Comparison of ENCODE assay signal across 7 mouse cellular contexts in the genomic region with DNA sequence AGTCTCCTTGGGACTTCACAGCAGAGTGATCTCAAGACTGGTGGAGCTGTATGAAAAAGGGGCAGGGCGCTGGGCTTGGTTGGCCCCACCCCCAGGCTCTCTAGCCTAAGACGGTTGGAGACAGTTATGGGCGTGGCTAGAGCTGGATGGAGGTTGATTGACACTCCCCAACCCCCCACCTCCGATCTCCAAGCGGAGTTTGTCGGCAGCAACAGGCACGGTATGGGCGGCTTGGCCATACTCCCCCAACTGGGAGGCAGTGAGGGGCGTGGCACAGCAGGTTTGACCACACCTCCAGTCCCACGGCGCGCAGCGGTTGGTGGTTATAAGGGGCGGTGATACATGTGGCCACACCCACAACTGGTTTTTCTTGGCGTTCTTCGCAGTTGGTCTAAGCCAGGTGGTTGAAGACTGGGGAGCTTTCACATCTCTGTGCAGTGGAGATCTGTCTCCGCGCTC.
DNase-seq lines count a peak whose midpoint lies in the region; ATAC-seq and TF ChIP-seq lines count a peak whose summit lies in the region.

No protein-coding gene starts in this region.

- H3K27ac ChIP-seq in MEL (ENCODE audit: control insufficient read depth, low read depth, low read length): no peak overlapping the region
- H3K27ac ChIP-seq in forebrain, postnatal 0 days (ENCODE audit: low read depth, low read length): no peak overlapping the region
- no peak overlapping the region for H3K27ac ChIP-seq in hindbrain, embryonic 15.5 days (replicated peaks)
- no peak overlapping the region for H3K27ac ChIP-seq in limb, embryonic 10.5 days
- H3K27ac ChIP-seq in midbrain, embryonic 11.5 days (ENCODE audit: low read depth, low read length): no peak overlapping the region

- no peak for TF ChIP-seq CTCF in MEL (IDR thresholded peaks at IDR 0.05 in 2 of 3, conservative IDR thresholded peaks at IDR 0.05 in 1 of 3; ENCODE audit: control insufficient read depth in 1 of 3, insufficient read depth in 1 of 3, low read depth in 2 of 3, low read length in 3 of 3, poor library complexity in 1 of 3, severe bottlenecking in 1 of 3)
- no peak for TF ChIP-seq CTCF in forebrain, postnatal 0 days (IDR thresholded peaks at IDR 0.05; ENCODE audit: low read depth)

- peak; percentile 84 for ATAC-seq in forebrain, postnatal 0 days
- peak; percentile 85; the same call in 1 of the 2 replicates for ATAC-seq in hindbrain, embryonic 15.5 days (ENCODE audit: low FRiP score, low read depth)
- peak; percentile 93 for ATAC-seq in midbrain, embryonic 11.5 days (ENCODE audit: low FRiP score)

- WGBS in forebrain, postnatal 0 days: 10% methylated on average over 18 of the region's 18 CpGs
- 3% methylated on average over 18 of the region's 18 CpGs for WGBS in hindbrain, embryonic 15.5 days
- whole genome bisulfite sequencing in limb, embryonic 10.5 days: 2% methylated on average over 18 of the region's 18 CpGs
- WGBS in midbrain, embryonic 11.5 days: 7% methylated on average over 18 of the region's 18 CpGs

- peaks cover 0 to 16% of the 10 kb centered on the region in 2 experiments; a peak in 2 of 4 replicates for H3K36me3 ChIP-seq in MEL (ENCODE audit: control insufficient read depth in 1 of 2, insufficient read depth in 2 of 2, low read length in 2 of 2)
- no peaks in the 10 kb centered on the region for H3K36me3 ChIP-seq in forebrain, postnatal 0 days (ENCODE audit: insufficient read depth)
- H3K36me3 ChIP-seq in hindbrain, embryonic 15.5 days: no peaks in the 10 kb centered on the region
- no peaks in the 10 kb centered on the region for H3K36me3 ChIP-seq in limb, embryonic 10.5 days
- no peaks in the 10 kb centered on the region for H3K36me3 ChIP-seq in midbrain, embryonic 11.5 days (ENCODE audit: control insufficient read depth, insufficient read depth, low read length)

- no peak overlapping the region for H3K9ac ChIP-seq in MEL (ENCODE audit: control insufficient read depth, low read depth, low read length, poor library complexity, severe bottlenecking)
- no peak overlapping the region for H3K9ac ChIP-seq in forebrain, postnatal 0 days
- no peak overlapping the region for H3K9ac ChIP-seq in hindbrain, embryonic 15.5 days
- no peak overlapping the region for H3K9ac ChIP-seq in midbrain, embryonic 11.5 days (ENCODE audit: low read length)

- no peak for TF ChIP-seq EP300 in MEL (IDR thresholded peaks at IDR 0.05; ENCODE audit: low read depth in 1 of 2, low read length in 2 of 2)

- DNase-seq in MEL (ENCODE audit: low read depth, low spot score): peak; percentile 29
- DNase-seq in adrenal gland, postnatal 36 days: peak; percentile 45 to 64
- DNase-seq in forebrain, postnatal 0 days: peak; percentile 62
- DNase-seq in limb, embryonic 10.5 days (ENCODE audit: low spot score): peak; percentile 78
- DNase-seq in midbrain, embryonic 11.5 days (ENCODE audit: low spot score, missing footprints): peak; percentile 96
- peak; percentile 41 to 47 for DNase-seq in spleen, adult 18-20 months

- peaks cover 13 to 38% of the 10 kb centered on the region in 2 experiments for H3K4me1 ChIP-seq in MEL (ENCODE audit: control insufficient read depth in 1 of 2, insufficient read depth in 2 of 2, low read length in 2 of 2)
- H3K4me1 ChIP-seq in forebrain, postnatal 0 days (ENCODE audit: insufficient read depth): no peaks in the 10 kb centered on the region
- peaks cover 13% of the 10 kb centered on the region for H3K4me1 ChIP-seq in hindbrain, embryonic 15.5 days (replicated peaks)
- peaks cover 17% of the 10 kb centered on the region for H3K4me1 ChIP-seq in limb, embryonic 10.5 days
- 0 out of 2 replicates have a peak, but pooled peaks cover 4% of the 10 kb centered on the region for H3K4me1 ChIP-seq in midbrain, embryonic 11.5 days (ENCODE audit: control insufficient read depth, insufficient read depth, low read length)

- TF ChIP-seq RAD21 in MEL (IDR thresholded peaks at IDR 0.05; ENCODE audit: low read depth, low read length): no peak

- H3K4me3 ChIP-seq in MEL (ENCODE audit: control insufficient read depth in 1 of 2, insufficient read depth in 1 of 2, low read depth in 2 of 2, low read length in 2 of 2): no peak overlapping the region
- no peak overlapping the region for H3K4me3 ChIP-seq in forebrain, postnatal 0 days (ENCODE audit: low read depth, low read length)
- H3K4me3 ChIP-seq in hindbrain, embryonic 15.5 days: peak overlapping the region; percentile 31
- peak overlapping the region; percentile 31 for H3K4me3 ChIP-seq in limb, embryonic 10.5 days
- peak overlapping the region; percentile 2; the same call in 1 of the 2 replicates for H3K4me3 ChIP-seq in midbrain, embryonic 11.5 days (ENCODE audit: low read depth, low read length)

- H3K9me3 ChIP-seq in MEL (replicated peaks; ENCODE audit: insufficient read depth, low read length): no peaks in the 10 kb centered on the region
- H3K9me3 ChIP-seq in forebrain, postnatal 0 days (ENCODE audit: low read length): no peaks in the 10 kb centered on the region
- H3K9me3 ChIP-seq in hindbrain, embryonic 15.5 days: no peaks in the 10 kb centered on the region
- H3K9me3 ChIP-seq in limb, embryonic 10.5 days (replicated peaks): no peaks in the 10 kb centered on the region
- no peaks in the 10 kb centered on the region for H3K9me3 ChIP-seq in midbrain, embryonic 11.5 days (ENCODE audit: control insufficient read depth, low read length)

- no peaks in the 10 kb centered on the region for H3K79me2 ChIP-seq in MEL (ENCODE audit: control insufficient read depth, insufficient read depth, low read length, poor library complexity)

- no peak for TF ChIP-seq POLR2A in MEL (IDR thresholded peaks at IDR 0.05; ENCODE audit: control insufficient read depth in 1 of 2, insufficient read depth in 1 of 2, low read depth in 1 of 2, low read length in 2 of 2, poor library complexity in 1 of 2)

- H3K4me2 ChIP-seq in forebrain, postnatal 0 days (ENCODE audit: low read depth): peak overlapping the region; percentile 35
- H3K4me2 ChIP-seq in hindbrain, embryonic 15.5 days: peak overlapping the region; percentile 54
- peak overlapping the region; percentile 43 for H3K4me2 ChIP-seq in midbrain, embryonic 11.5 days

- H3K27me3 ChIP-seq in MEL (ENCODE audit: control insufficient read depth in 1 of 2, insufficient read depth in 2 of 2, low read length in 2 of 2): no peaks in the 10 kb centered on the region
- H3K27me3 ChIP-seq in forebrain, postnatal 0 days (ENCODE audit: insufficient read depth, low read length): peaks cover 14% of the 10 kb centered on the region; the same call in 1 of the 2 replicates
- H3K27me3 ChIP-seq in hindbrain, embryonic 15.5 days: peaks cover 10% of the 10 kb centered on the region; the same call in 1 of the 2 replicates
- peaks cover 56% of the 10 kb centered on the region for H3K27me3 ChIP-seq in limb, embryonic 10.5 days (ENCODE audit: low read depth, poor library complexity, severe bottlenecking)
- no peaks in the 10 kb centered on the region for H3K27me3 ChIP-seq in midbrain, embryonic 11.5 days (ENCODE audit: control insufficient read depth, insufficient read depth, low read length)

TF ChIP-seq in MEL, 35 proteins besides CTCF, POLR2A, EP300 and RAD21:
- TF ChIP-seq TCF12 (IDR thresholded peaks at IDR 0.05; ENCODE audit: low read depth, low read length) (no peak), MYB (IDR thresholded peaks at IDR 0.05; ENCODE audit: low read depth, low read length) (0 out of 2 replicates have a peak, but pooled peaks have one; percentile 36), NRF1 (IDR thresholded peaks at IDR 0.05; ENCODE audit: insufficient read depth, low read depth, low read length, poor library complexity, severe bottlenecking) (no peak)

Comparison
In these comparisons a context has a peak if more than half of its experiments do, and no peak if none do; other contexts are left out.
1. DNase-seq: peak in every context shown above with its lines; median percentile 96 in midbrain, embryonic 11.5 days; 78 in limb, embryonic 10.5 days; 62 in forebrain, postnatal 0 days; 54 in adrenal gland, postnatal 36 days; 44 in spleen, adult 18-20 months; 29 in MEL.
2. H3K4me3 ChIP-seq: peak in hindbrain, embryonic 15.5 days (single experiment), limb, embryonic 10.5 days (single experiment) and midbrain, embryonic 11.5 days (single experiment); none in MEL (0 of 2) and forebrain, postnatal 0 days (single experiment).
3. Peak in every context shown above with its lines, with median percentiles within 50 percentile points of each other: ATAC-seq and H3K4me2 ChIP-seq.